Mouse (Mus musculus): ENCODE data around the gene Slirp.

GRCm38 (mm10) chr12:87423700-87424099, 20.0 kb upstream of the Slirp start:
- TF ChIP-seq GATA1 (IDR thresholded peaks at IDR 0.05; ENCODE audit: low read length) (no peak), TAL1 (IDR thresholded peaks at IDR 0.05; ENCODE audit: low read length) (no peak)
